Mouse (Mus musculus) liver, embryonic 11.5 days (tissue): ENCODE data around the gene Ccdc33. TPM values are rescaled to one million over a fixed set of nuclear protein-coding genes. Genes with fewer than 3 reads are reported as not detected.

Experiments used
- ATAC-seq: fragments of 200-750 bp; cut with Nextera tagmentation; replicated peaks from 2 replicates; pipeline ENCODE4 v1.8.0; 2017; ENCODE audit warnings: moderate number of reproducible peaks, mild to moderate bottlenecking, moderate TSS enrichment, moderate library complexity; ENCODE audit not compliant: low FRiP score
- DNase-seq: peaks from one replicate; pipeline ENCODE4 v3.0.0-alpha.2; 2017; ENCODE audit warnings: low spot score
- H3K27ac ChIP-seq: fragments of 300-500 bp; sonication (generic); 2 replicates; pipeline ENCODE4 v1.5.1; 2014; ENCODE audit warnings: mild to moderate bottlenecking, low read depth, low read length, control low read depth
- H3K27me3 ChIP-seq: fragments of 300-500 bp; sonication (generic); replicated peaks from 2 replicates; pipeline ENCODE4 v1.6.1; 2014; ENCODE audit warnings: low read length, mixed read lengths; ENCODE audit not compliant: control insufficient read depth, insufficient read depth
- H3K36me3 ChIP-seq: fragments of 300-500 bp; sonication (generic); 2 replicates; pipeline ENCODE4 v1.6.1; 2014; ENCODE audit warnings: mild to moderate bottlenecking, low read length, moderate library complexity, mixed read lengths; ENCODE audit not compliant: control insufficient read depth, insufficient read depth
- H3K4me1 ChIP-seq: fragments of 300-500 bp; sonication (generic); replicated peaks from 2 replicates; pipeline ENCODE4 v1.6.1; 2014; ENCODE audit warnings: low read length, mixed read lengths; ENCODE audit not compliant: control insufficient read depth, insufficient read depth
- H3K4me2 ChIP-seq: fragments of 300-500 bp; sonication (generic); 2 replicates; pipeline ENCODE4 v1.6.1; 2014; ENCODE audit warnings: mild to moderate bottlenecking, control low read depth, moderate library complexity
- H3K4me3 ChIP-seq: fragments of 300-500 bp; sonication (generic); 2 replicates; pipeline ENCODE4 v1.5.1; 2014; ENCODE audit warnings: low read depth, low read length, control low read depth
- H3K9ac ChIP-seq: fragments of 300-500 bp; sonication (generic); 2 replicates; pipeline ENCODE4 v1.6.1; 2014; ENCODE audit warnings: low read depth, low read length, control low read depth
- H3K9me3 ChIP-seq: fragments of 300-500 bp; sonication (generic); 2 replicates; pipeline ENCODE4 v1.6.1; 2016; ENCODE audit warnings: low read length, inconsistent platforms, mixed read lengths; ENCODE audit not compliant: control insufficient read depth
- WGBS: fragments of 180-500 bp; shearing (Covaris S2); extraction: QIAGEN DNeasy Blood & Tissue Kit; methylation state at CpG from one replicate; pipeline ENCODE4 v1.1.7; 2014; 5-methylcytosine and 5-hydroxymethylcytosine counted together
- polyA plus RNA-seq: library from polyadenylated mRNA; unstranded; fragments of >200 nt; fragmentation: Nextera tagmentation; extraction: Ambion mirVana; gene quantifications from 2 replicates; pipeline ENCODE4 v1.2.1, GENCODE M21; 2014

The Ccdc33 gene
- polyA plus RNA-seq, 1 experiment from 2014 or later: not detected

DNA sequence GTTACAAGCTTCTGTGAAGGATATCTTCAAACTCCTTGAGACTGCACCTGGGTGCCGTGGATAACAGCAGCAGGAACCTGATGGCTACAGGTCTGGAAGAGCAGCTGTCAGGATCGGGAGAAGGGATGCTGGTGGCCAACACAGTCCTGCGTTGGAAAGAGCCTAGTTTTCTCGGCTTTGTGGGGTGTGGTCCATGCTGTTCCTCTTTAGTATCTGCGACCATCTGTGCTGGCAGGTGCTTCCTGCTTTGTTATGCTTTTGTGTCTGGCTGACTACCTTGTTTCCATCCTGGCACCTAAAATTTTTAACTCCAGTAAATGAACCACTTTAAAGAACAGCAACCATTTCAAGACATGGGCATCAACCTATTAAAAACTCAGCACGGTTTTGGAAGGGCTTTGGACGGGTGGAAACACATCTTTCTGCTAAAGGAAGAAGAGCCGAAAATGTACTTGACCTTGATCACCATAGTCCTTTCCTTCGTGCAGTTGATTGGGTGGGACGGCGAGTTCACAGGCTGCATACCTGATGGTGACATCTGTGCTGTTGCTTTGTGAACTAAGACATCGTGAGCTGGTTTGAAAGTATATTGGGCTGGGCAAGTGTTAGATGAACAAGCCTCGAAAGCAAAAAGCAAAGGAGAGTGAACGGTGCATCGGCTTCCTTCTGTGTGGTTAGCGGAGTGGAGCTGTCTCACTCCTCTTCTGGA, 112.7 kb downstream of the Ccdc33 start, which contains the start of gene Cyp11a1:
Gene Cyp11a1 (plus strand): TSS at position 659 of the 709 bp plus-strand sequence.
- 74% methylated on average over 16 of the region's 16 CpGs for WGBS

GRCm38 (mm10) chr9:58003272-58003671, 115.4 kb downstream of the Ccdc33 start:
- H3K9ac ChIP-seq: no peak overlapping the region
- 32% methylated on average over 2 of the region's 2 CpGs for WGBS
- DNase-seq: no peak
- peaks cover 8% of the 10 kb centered on the region; the same call in 1 of the 2 replicates for H3K27me3 ChIP-seq
- no peak overlapping the region for H3K27ac ChIP-seq
- H3K36me3 ChIP-seq: no peaks in the 10 kb centered on the region
- no peaks in the 10 kb centered on the region for H3K9me3 ChIP-seq
- no peak overlapping the region for H3K4me3 ChIP-seq
- ATAC-seq: no peak
- H3K4me2 ChIP-seq: no peak overlapping the region
- H3K4me1 ChIP-seq: no peaks in the 10 kb centered on the region

More for the DNA sequence above, 112.7 kb downstream of the Ccdc33 start, which contains the start of gene Cyp11a1:
- peaks cover 3% of the 10 kb centered on the region; the same call in 1 of the 2 replicates for H3K4me1 ChIP-seq
- no peak within 1 kb of the TSS for H3K4me3 ChIP-seq
- no peak within 1 kb of the TSS for H3K4me2 ChIP-seq
- H3K9me3 ChIP-seq: no peaks in the 10 kb centered on the region
- 0 out of 2 replicates have a peak, but pooled peaks cover 3% of the 10 kb centered on the region for H3K27me3 ChIP-seq
- DNase-seq (no peak), ATAC-seq (no peak)
- no peaks in the 10 kb centered on the region for H3K36me3 ChIP-seq
- H3K27ac ChIP-seq: no peak within 1 kb of the TSS
- H3K9ac ChIP-seq: no peak within 1 kb of the TSS

- DNase-seq: no peak
- H3K36me3 ChIP-seq: no peaks in the 10 kb centered on the region
- no peak overlapping the region for H3K9ac ChIP-seq
- WGBS: 49% methylated on average over 2 of the region's 2 CpGs
- H3K4me3 ChIP-seq: no peak overlapping the region
- peaks cover 25% of the 10 kb centered on the region for H3K27me3 ChIP-seq
- no peak for ATAC-seq
- no peak overlapping the region for H3K27ac ChIP-seq
- no peaks in the 10 kb centered on the region for H3K9me3 ChIP-seq
- H3K4me2 ChIP-seq: no peak overlapping the region
- H3K4me1 ChIP-seq: 0 out of 2 replicates have a peak, but pooled peaks cover 4% of the 10 kb centered on the region
Measured at GRCm38 (mm10) chr9:57999676-58000075, 118.9 kb downstream of the Ccdc33 start.

DNA sequence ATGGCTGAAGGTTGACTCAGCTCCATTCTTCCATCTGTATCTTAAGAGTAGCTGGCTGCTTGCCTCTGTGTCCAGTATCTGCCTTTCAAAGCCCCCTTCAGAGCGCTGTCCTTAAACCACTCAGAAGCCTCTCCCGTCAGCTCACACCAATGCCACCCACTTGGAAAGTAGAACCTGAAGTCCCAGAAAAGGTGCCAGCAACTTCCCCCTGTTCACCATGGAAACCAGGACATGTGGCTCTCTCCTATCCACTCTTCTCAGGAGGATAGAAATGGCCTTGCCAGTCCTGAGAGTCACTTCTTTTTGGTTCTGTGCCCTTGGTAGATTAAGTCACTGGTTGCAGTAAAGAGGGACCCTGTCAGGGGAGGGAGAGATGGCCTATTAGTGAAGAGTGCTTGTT, 119.9 kb downstream of the Ccdc33 start:
- H3K36me3 ChIP-seq: no peaks in the 10 kb centered on the region
- H3K4me1 ChIP-seq: 0 out of 2 replicates have a peak, but pooled peaks cover 4% of the 10 kb centered on the region
- no peak overlapping the region for H3K4me2 ChIP-seq
- H3K27ac ChIP-seq: no peak overlapping the region
- H3K9me3 ChIP-seq: no peaks in the 10 kb centered on the region
- DNase-seq (no peak), ATAC-seq (no peak)
- H3K27me3 ChIP-seq: peaks cover 25% of the 10 kb centered on the region
- no peak overlapping the region for H3K9ac ChIP-seq
- no peak overlapping the region for H3K4me3 ChIP-seq
- 54% methylated on average over 2 of the region's 2 CpGs for WGBS

GRCm38 (mm10) chr9:57998032-57998659, 120.5 kb downstream of the Ccdc33 start:
- H3K4me2 ChIP-seq: peak overlapping the region; percentile 65
- H3K9me3 ChIP-seq: no peaks in the 10 kb centered on the region
- H3K4me1 ChIP-seq: 0 out of 2 replicates have a peak, but pooled peaks cover 4% of the 10 kb centered on the region
- peak overlapping the region; percentile 26 for H3K4me3 ChIP-seq
- H3K9ac ChIP-seq: no peak overlapping the region
- H3K27ac ChIP-seq: no peak overlapping the region
- H3K36me3 ChIP-seq: no peaks in the 10 kb centered on the region
- DNase-seq (peak; percentile 60), ATAC-seq (peak; percentile 45; the same call in 1 of the 2 replicates)
- 2% methylated on average over 20 of the region's 20 CpGs for WGBS
- peaks cover 24% of the 10 kb centered on the region for H3K27me3 ChIP-seq

DNA sequence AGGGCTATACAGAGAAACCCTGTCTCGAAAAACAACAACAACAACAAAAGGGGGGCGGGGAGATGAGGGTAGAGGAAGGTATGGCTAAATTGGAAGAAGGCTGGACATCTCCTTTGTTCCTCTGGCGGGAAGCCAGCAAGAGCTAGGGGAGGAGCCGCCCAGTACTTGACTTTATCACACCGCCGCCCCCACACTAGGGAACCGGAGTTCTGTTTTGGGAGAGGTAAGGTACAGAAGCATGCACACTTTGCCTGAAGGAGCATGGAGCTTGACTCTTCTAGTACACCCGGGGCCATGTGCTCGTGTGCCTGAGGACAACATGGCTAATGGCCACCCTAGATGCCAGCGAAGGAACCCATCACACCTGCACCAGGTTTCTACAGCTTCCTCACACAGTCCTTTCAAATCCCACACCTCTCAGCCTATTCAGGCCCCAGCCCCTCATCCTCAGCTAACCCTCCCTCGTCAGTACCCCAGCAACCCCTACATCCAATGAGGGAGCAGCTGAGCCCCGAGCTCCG, 121.1 kb downstream of the Ccdc33 start:
- Histone ChIP-seq H3K9ac (no peak overlapping the region), H3K4me1 (0 out of 2 replicates have a peak, but pooled peaks cover 4% of the 10 kb centered on the region), H3K27ac (no peak overlapping the region), H3K4me3 (peak overlapping the region; percentile 26), H3K27me3 (peaks cover 22% of the 10 kb centered on the region), H3K9me3 (no peaks in the 10 kb centered on the region), H3K36me3 (no peaks in the 10 kb centered on the region), H3K4me2 (peak overlapping the region; percentile 65)
- WGBS: 17% methylated on average over 13 of the region's 13 CpGs
- DNase-seq (no peak), ATAC-seq (0 out of 2 replicates have a peak, but pooled peaks have one; percentile 2)

- H3K9me3 ChIP-seq: no peaks in the 10 kb centered on the region
- H3K4me3 ChIP-seq: no peak overlapping the region
- H3K4me2 ChIP-seq: no peak overlapping the region
- no peak for ATAC-seq
- no peak overlapping the region for H3K9ac ChIP-seq
- 36% methylated on average over 4 of the region's 4 CpGs for whole genome bisulfite sequencing
- 0 out of 2 replicates have a peak, but pooled peaks cover 4% of the 10 kb centered on the region for H3K4me1 ChIP-seq
- H3K27me3 ChIP-seq: peaks cover 22% of the 10 kb centered on the region
- no peak for DNase-seq
- no peak overlapping the region for H3K27ac ChIP-seq
- no peaks in the 10 kb centered on the region for H3K36me3 ChIP-seq
Measured at GRCm38 (mm10) chr9:57995282-57995681, 123.3 kb downstream of the Ccdc33 start.

DNA sequence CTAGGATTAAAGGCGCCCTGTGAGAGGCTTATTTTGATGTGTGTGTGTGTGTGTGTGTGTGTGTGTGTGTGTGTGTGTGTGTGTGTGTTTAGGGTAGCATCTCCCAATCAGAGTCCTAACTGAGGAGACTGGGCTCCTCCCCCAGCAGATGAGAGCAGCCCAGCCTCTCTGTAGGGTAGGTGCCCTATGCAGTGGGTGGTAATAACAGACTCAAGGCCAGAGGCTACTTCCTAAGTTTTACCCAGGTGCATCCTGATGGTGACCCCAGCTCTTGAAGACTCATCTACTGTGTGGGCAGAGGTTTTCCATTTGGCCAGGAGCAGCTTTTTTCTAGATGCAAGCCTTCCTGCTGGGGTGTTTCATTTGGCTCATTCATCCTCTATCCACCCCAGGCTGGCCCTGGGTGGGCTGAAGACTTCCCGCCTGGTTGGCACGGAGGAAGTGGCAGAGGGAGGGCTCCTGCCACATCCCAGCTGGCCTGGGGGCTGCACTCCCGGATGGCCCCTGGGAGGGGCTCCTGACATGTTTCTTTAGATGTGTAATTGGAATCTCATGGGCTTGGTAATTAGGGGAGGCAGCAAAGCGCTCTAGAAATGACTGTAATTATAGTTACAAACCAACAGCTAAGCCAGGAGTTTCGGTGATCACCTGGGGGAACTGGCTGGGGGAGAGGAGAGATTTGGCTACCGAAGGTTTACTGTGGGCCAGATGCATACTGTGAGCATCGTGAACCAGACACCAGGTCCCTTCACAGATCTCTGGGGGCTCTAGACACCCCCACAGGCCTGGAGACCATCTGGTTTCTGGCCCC, 125.6 kb downstream of the Ccdc33 start:
- WGBS: 67% methylated on average over 8 of the region's 8 CpGs
- no peak overlapping the region for H3K4me2 ChIP-seq
- H3K36me3 ChIP-seq: no peaks in the 10 kb centered on the region
- peaks cover 14% of the 10 kb centered on the region for H3K27me3 ChIP-seq
- DNase-seq: no peak
- ATAC-seq: no peak
- H3K4me3 ChIP-seq: no peak overlapping the region
- H3K9ac ChIP-seq: no peak overlapping the region
- no peaks in the 10 kb centered on the region for H3K9me3 ChIP-seq
- no peak overlapping the region for H3K27ac ChIP-seq
- H3K4me1 ChIP-seq: 0 out of 2 replicates have a peak, but pooled peaks cover 2% of the 10 kb centered on the region
